Mouse (Mus musculus) embryonic facial prominence, embryonic 13.5 days (tissue): ENCODE measurements around the gene U2af1l4. TPM values are rescaled to one million over a fixed set of nuclear protein-coding genes. Genes with fewer than 3 reads are reported as not detected.

Source experiments
- ATAC-seq: fragments of 200-750 bp; cut with Nextera tagmentation; 2 replicates; pipeline ENCODE4 v1.8.0; 2017; ENCODE audit warnings: low read depth; ENCODE audit not compliant: insufficient number of reproducible peaks, insufficient read depth, low FRiP score, low TSS enrichment
- H3K27ac ChIP-seq: fragments of 300-500 bp; sonication (generic); 2 replicates; pipeline ENCODE4 v1.5.1; 2015; ENCODE audit warnings: moderate library complexity, mild to moderate bottlenecking, inconsistent platforms
- H3K27me3 ChIP-seq: fragments of 300-500 bp; sonication (generic); 2 replicates; pipeline ENCODE4 v1.6.1; 2015; ENCODE audit warnings: mild to moderate bottlenecking, inconsistent platforms
- H3K36me3 ChIP-seq: fragments of 300-500 bp; sonication (generic); 2 replicates; pipeline ENCODE4 v1.6.1; 2015; ENCODE audit warnings: mild to moderate bottlenecking, inconsistent platforms
- H3K4me1 ChIP-seq: fragments of 300-500 bp; sonication (generic); 2 replicates; pipeline ENCODE4 v1.6.1; 2015; ENCODE audit warnings: inconsistent platforms
- H3K4me2 ChIP-seq: fragments of 300-500 bp; sonication (generic); 2 replicates; pipeline ENCODE4 v1.6.1; 2015; ENCODE audit warnings: moderate library complexity, mild to moderate bottlenecking, inconsistent platforms
- H3K4me3 ChIP-seq: fragments of 300-500 bp; sonication (generic); 2 replicates; pipeline ENCODE4 v1.5.1; 2015; ENCODE audit warnings: mild to moderate bottlenecking, inconsistent platforms
- H3K9ac ChIP-seq: fragments of 300-500 bp; sonication (generic); 2 replicates; pipeline ENCODE4 v1.6.1; 2015; ENCODE audit warnings: mild to moderate bottlenecking, inconsistent platforms
- H3K9me3 ChIP-seq: fragments of 300-500 bp; sonication (generic); 2 replicates; pipeline ENCODE4 v1.6.1; 2016; ENCODE audit warnings: inconsistent platforms
- WGBS: fragments of 180-500 bp; shearing (Covaris S2); methylation state at CpG from one replicate; pipeline ENCODE4 v1.1.7; 2015; ENCODE audit warnings: mixed read lengths; 5-methylcytosine and 5-hydroxymethylcytosine counted together
- polyA plus RNA-seq: library from polyadenylated mRNA; unstranded; fragments of >200 nt; fragmentation: Nextera tagmentation; extraction: Ambion mirVana; gene quantifications from 2 replicates; pipeline ENCODE4 v1.2.1, GENCODE M21; 2015

The U2af1l4 gene
- polyA plus RNA-seq, 1 experiment from 2014 or later, result 97.0 TPM

GRCm38 (mm10) chr7:30553810-30554584, 9.1 kb upstream of the U2af1l4 start:
- Histone ChIP-seq H3K4me3 (peak overlapping the region; percentile 61), H3K4me1 (peaks cover 31% of the 10 kb centered on the region), H3K36me3 (peaks cover 38% of the 10 kb centered on the region), H3K9ac (peak overlapping the region; percentile 82), H3K9me3 (no peaks in the 10 kb centered on the region), H3K27ac (no peak overlapping the region), H3K4me2 (peak overlapping the region; percentile 94), H3K27me3 (no peaks in the 10 kb centered on the region)
- no peak for ATAC-seq
- WGBS, result 87% methylated on average over 22 of the region's 22 CpGs

- Histone ChIP-seq H3K4me3 (no peak overlapping the region), H3K9me3 (no peaks in the 10 kb centered on the region), H3K9ac (no peak overlapping the region), H3K4me2 (no peak overlapping the region), H3K27ac (no peak overlapping the region), H3K4me1 (peaks cover 38% of the 10 kb centered on the region), H3K36me3 (peaks cover 34% of the 10 kb centered on the region), H3K27me3 (no peaks in the 10 kb centered on the region)
- 94% methylated on average over 18 of the region's 18 CpGs for WGBS
- ATAC-seq, result no peak
Observed at GRCm38 (mm10) chr7:30556894-30557536, 6.1 kb upstream of the U2af1l4 start.

- Histone ChIP-seq H3K9ac (peak overlapping the region; percentile 85; the same call in 1 of the 2 replicates), H3K4me3 (peak overlapping the region; percentile 69), H3K36me3 (peaks cover 34% of the 10 kb centered on the region), H3K9me3 (no peaks in the 10 kb centered on the region), H3K4me2 (peak overlapping the region; percentile 94), H3K27ac (no peak overlapping the region), H3K27me3 (no peaks in the 10 kb centered on the region), H3K4me1 (peaks cover 37% of the 10 kb centered on the region)
- ATAC-seq, result no peak
- 90% methylated on average over 13 of the region's 13 CpGs for WGBS
Observed at GRCm38 (mm10) chr7:30557901-30558514, 5.1 kb upstream of the U2af1l4 start.

GRCm38 (mm10) chr7:30558656-30559442, 4.3 kb upstream of the U2af1l4 start:
- H3K4me3 ChIP-seq, result peak overlapping the region; percentile 69
- H3K9ac ChIP-seq, result peak overlapping the region; percentile 85
- 15% methylated on average over 12 of the region's 12 CpGs for WGBS
- H3K27ac ChIP-seq, result no peak overlapping the region; the same call in 1 of the 2 replicates
- H3K4me1 ChIP-seq, result peaks cover 31% of the 10 kb centered on the region
- no peaks in the 10 kb centered on the region for H3K27me3 ChIP-seq
- peak overlapping the region; percentile 94 for H3K4me2 ChIP-seq
- H3K9me3 ChIP-seq, result no peaks in the 10 kb centered on the region
- no peak for ATAC-seq
- peaks cover 34% of the 10 kb centered on the region for H3K36me3 ChIP-seq

GRCm38 (mm10) chr7:30559443-30559954, 3.6 kb upstream of the U2af1l4 start, which contains the start of gene Lin37:
Lin37 (minus strand) TSS chr7:30559838.
- Histone ChIP-seq H3K4me1 (peaks cover 37% of the 10 kb centered on the region), H3K4me3 (peak within 1 kb of the TSS; percentile 69), H3K36me3 (peaks cover 30% of the 10 kb centered on the region), H3K27ac (no peak within 1 kb of the TSS; the same call in 1 of the 2 replicates), H3K9me3 (no peaks in the 10 kb centered on the region), H3K9ac (peak within 1 kb of the TSS; percentile 85), H3K4me2 (peak within 1 kb of the TSS; percentile 94), H3K27me3 (no peaks in the 10 kb centered on the region)
- ATAC-seq, result peak; percentile 82
- 0% methylated on average over 20 of the region's 20 CpGs for WGBS

GRCm38 (mm10) chr7:30560296-30560695, 2.8 kb upstream of the U2af1l4 start:
- Histone ChIP-seq H3K27me3 (no peaks in the 10 kb centered on the region), H3K27ac (no peak overlapping the region), H3K36me3 (peaks cover 30% of the 10 kb centered on the region), H3K4me2 (peak overlapping the region; percentile 94), H3K4me1 (peaks cover 37% of the 10 kb centered on the region), H3K9ac (no peak overlapping the region), H3K9me3 (no peaks in the 10 kb centered on the region), H3K4me3 (peak overlapping the region; percentile 69; the same call in 1 of the 2 replicates)
- 71% methylated on average over 2 of the region's 2 CpGs for WGBS
- ATAC-seq, result no peak

- Histone ChIP-seq H3K4me3 (peak overlapping the region; percentile 76), H3K9me3 (no peaks in the 10 kb centered on the region), H3K27me3 (no peaks in the 10 kb centered on the region), H3K36me3 (peaks cover 30% of the 10 kb centered on the region), H3K27ac (peak overlapping the region; percentile 80), H3K4me2 (peak overlapping the region; percentile 82), H3K4me1 (peaks cover 37% of the 10 kb centered on the region), H3K9ac (peak overlapping the region; percentile 83)
- WGBS, result 2% methylated on average over 27 of the region's 27 CpGs
- ATAC-seq, result no peak
Observed at GRCm38 (mm10) chr7:30562526-30563116, 480 bp upstream of the U2af1l4 start.

- Histone ChIP-seq H3K9ac (peak overlapping the region; percentile 83), H3K27ac (peak overlapping the region; percentile 96), H3K4me1 (peaks cover 27% of the 10 kb centered on the region), H3K27me3 (no peaks in the 10 kb centered on the region), H3K9me3 (no peaks in the 10 kb centered on the region), H3K4me2 (peak overlapping the region; percentile 82), H3K36me3 (peaks cover 40% of the 10 kb centered on the region), H3K4me3 (peak overlapping the region; percentile 76)
- no peak for ATAC-seq
- WGBS, result 21% methylated on average over 6 of the region's 6 CpGs
Observed at GRCm38 (mm10) chr7:30563906-30564280, 792 bp downstream of the U2af1l4 start.

GRCm38 (mm10) chr7:30564970-30565571, 2.0 kb downstream of the U2af1l4 start, which contains the start of gene Igflr1:
Igflr1 (plus strand) TSS chr7:30565427.
- Histone ChIP-seq H3K9me3 (no peaks in the 10 kb centered on the region), H3K9ac (peak within 1 kb of the TSS; percentile 83), H3K27me3 (no peaks in the 10 kb centered on the region), H3K4me2 (peak within 1 kb of the TSS; percentile 82), H3K36me3 (peaks cover 52% of the 10 kb centered on the region), H3K4me1 (peaks cover 22% of the 10 kb centered on the region), H3K27ac (no peak within 1 kb of the TSS), H3K4me3 (peak within 1 kb of the TSS; percentile 76)
- no peak for ATAC-seq
- 94% methylated on average over 12 of the region's 12 CpGs for WGBS

- no peak for ATAC-seq
- Histone ChIP-seq H3K36me3 (peaks cover 62% of the 10 kb centered on the region), H3K4me3 (no peak overlapping the region), H3K9ac (no peak overlapping the region), H3K9me3 (no peaks in the 10 kb centered on the region), H3K4me1 (peaks cover 20% of the 10 kb centered on the region), H3K27ac (no peak overlapping the region), H3K4me2 (no peak overlapping the region), H3K27me3 (no peaks in the 10 kb centered on the region)
- WGBS, result 90% methylated on average over 9 of the region's 9 CpGs
Observed at GRCm38 (mm10) chr7:30566033-30566432, 2.9 kb downstream of the U2af1l4 start.
